In genomic region chr3:32402990-32403885, GRCm38 (mm10) we compare ENCODE assay signal across 12 mouse cellular contexts. TPM values are rescaled to one million over a fixed set of nuclear protein-coding genes. Genes with fewer than 3 reads are reported as not detected.
DNase-seq lines count a peak whose midpoint lies in the region; ATAC-seq and TF ChIP-seq lines count a peak whose summit lies in the region.
"Had no signal": no experiment of that assay in that cellular context is flagged by ENCODE, and none has a peak within 500 bp of the region (broad histone marks: within the 10 kb centered on the region; RNA-seq: fewer than 3 reads in every experiment).

No protein-coding gene starts in this region.

- DNase-seq in heart, adult 11 months = peak; percentile 89
- DNase-seq in heart, postnatal 36 days = no peak
- DNase-seq in liver, adult 2 months (ENCODE audit: extremely low read depth, low read depth, low spot score) = peak; percentile 69
- no peak for DNase-seq in liver
- no peak for DNase-seq in embryonic facial prominence, embryonic 14.5 days (ENCODE audit: low spot score)
- DNase-seq in skeletal muscle tissue, adult 2 months (ENCODE audit: low read depth, low spot score) = peak; percentile 36
- no peak for DNase-seq in left cerebral cortex, adult 18-20 months (ENCODE audit: low spot score in 2 of 2)
- DNase-seq: embryo, embryonic 11 days; lung, postnatal 10 days had no signal

- H3K4me2 ChIP-seq in embryonic facial prominence, embryonic 14.5 days (ENCODE audit: low read depth, low read length) = no peak overlapping the region
- H3K4me2 ChIP-seq: limb, embryonic 15.5 days had no signal

- 48% methylated on average over 7 of the region's 7 CpGs for WGBS in liver, adult 2 months
- WGBS in embryonic facial prominence, embryonic 14.5 days = 63% methylated on average over 7 of the region's 7 CpGs

- no peak for ATAC-seq in embryonic facial prominence, embryonic 14.5 days (ENCODE audit: low read depth)
- ATAC-seq: inflammation-experienced regulatory T-cells, adult 6 months had no signal

- H3K9me3 ChIP-seq in embryonic facial prominence, embryonic 14.5 days (ENCODE audit: control insufficient read depth, low read length) = no peaks in the 10 kb centered on the region
- H3K9me3 ChIP-seq: forebrain, embryonic 10.5 days; limb, embryonic 15.5 days had no signal

- H3K27ac ChIP-seq in liver, adult 2 months (replicated peaks; ENCODE audit: insufficient read depth, low read depth, low read length) = no peak overlapping the region
- H3K27ac ChIP-seq in embryonic facial prominence, embryonic 14.5 days (replicated peaks; ENCODE audit: low read depth, low read length) = 0 out of 2 replicates have a peak overlapping the region, but pooled peaks have one; percentile 28
- H3K27ac ChIP-seq: forebrain, embryonic 10.5 days; limb, embryonic 15.5 days had no signal

- TF ChIP-seq CTCF in liver, adult 2 months (IDR thresholded peaks at IDR 0.05; ENCODE audit: low read depth, low read length) = no peak

- peaks cover 23% of the 10 kb centered on the region for H3K4me1 ChIP-seq in liver, adult 2 months (ENCODE audit: control insufficient read depth, insufficient read depth, low read length)
- H3K4me1 ChIP-seq in embryonic facial prominence, embryonic 14.5 days (ENCODE audit: control insufficient read depth, insufficient read depth, low read length) = peaks cover 27% of the 10 kb centered on the region

- no peaks in the 10 kb centered on the region for H3K36me3 ChIP-seq in liver, adult 2 months (ENCODE audit: control insufficient read depth, insufficient read depth, low read length)
- no peaks in the 10 kb centered on the region for H3K36me3 ChIP-seq in embryonic facial prominence, embryonic 14.5 days (ENCODE audit: control insufficient read depth, insufficient read depth, low read length)
- H3K36me3 ChIP-seq: forebrain, embryonic 10.5 days; limb, embryonic 15.5 days had no signal

- intact Hi-C loops in heart, postnatal 36 days (cut with DNase I) = loop anchor here (5.0 kb wide), 1 partner anchor 34 kb away; no protein-coding TSS in a partner anchor

- H3K9ac ChIP-seq in liver, adult 2 months (ENCODE audit: low read depth, low read length) = no peak overlapping the region
- no peak overlapping the region for H3K9ac ChIP-seq in embryonic facial prominence, embryonic 14.5 days (ENCODE audit: low read depth, low read length)
- H3K9ac ChIP-seq: limb, embryonic 15.5 days had no signal

- H3K27me3 ChIP-seq in liver, adult 2 months (ENCODE audit: control insufficient read depth, insufficient read depth, low read length) = no peaks in the 10 kb centered on the region
- H3K27me3 ChIP-seq in embryonic facial prominence, embryonic 14.5 days (replicated peaks; ENCODE audit: control insufficient read depth, insufficient read depth, low read length) = no peaks in the 10 kb centered on the region
- H3K27me3 ChIP-seq: limb, embryonic 15.5 days had no signal

- H3K79me2 ChIP-seq in liver, adult 2 months (ENCODE audit: control insufficient read depth, insufficient read depth, low read length) = peaks cover 38% of the 10 kb centered on the region

- H3K4me3 ChIP-seq in liver, adult 2 months (ENCODE audit: insufficient read depth, low read depth, low read length) = no peak overlapping the region
- H3K4me3 ChIP-seq in embryonic facial prominence, embryonic 14.5 days (ENCODE audit: low read depth, low read length) = no peak overlapping the region
- H3K4me3 ChIP-seq: forebrain, embryonic 10.5 days; limb, embryonic 15.5 days had no signal

- TF ChIP-seq POLR2A in liver, adult 2 months (IDR thresholded peaks at IDR 0.05; ENCODE audit: extremely low read depth, insufficient read depth, low read length) = no peak

RNA-seq across cellular contexts. Expression of gene Pik3ca, which starts 5.8 kb away (rescaled TPM):
- total RNA-seq in heart, postnatal 36 days (2021) = 10 to 100 TPM; 48.4 to 52.2 TPM
- total RNA-seq in liver, adult 2 months (2014; rRNA removed) = 21.1 and 23.1 TPM in 2 replicates
- 2.4 and 2.8 TPM in 2 replicates for polyA plus RNA-seq in liver, adult 2 months (2012; rRNA removed)
- polyA plus RNA-seq in embryonic facial prominence, embryonic 14.5 days (2014; fragmentation: Nextera tagmentation; extraction: Ambion mirVana) = 13.8 and 15.5 TPM in 2 replicates
- 10 to 100 TPM; 62.0 to 71.2 TPM for total RNA-seq in left cerebral cortex, adult 18-20 months (2021)

RNA-seq across cellular contexts. Expression of gene Zmat3, which starts 37.4 kb away (rescaled TPM):
- 1 to 10 TPM; 6.1 to 6.4 TPM for total RNA-seq in heart, postnatal 36 days (2021)
- total RNA-seq in liver, adult 2 months (2014; rRNA removed) = 1.2 and 1.7 TPM in 2 replicates
- polyA plus RNA-seq in liver, adult 2 months (2012; rRNA removed) = 2.6 and 2.8 TPM in 2 replicates
- polyA plus RNA-seq in embryonic facial prominence, embryonic 14.5 days (2014; fragmentation: Nextera tagmentation; extraction: Ambion mirVana) = 6.2 and 7.1 TPM in 2 replicates
- 10 to 100 TPM; 76.3 to 78.7 TPM for total RNA-seq in left cerebral cortex, adult 18-20 months (2021)

Comparison
In these comparisons a context has a peak if more than half of its experiments do, and no peak if none do; other contexts are left out.
1. DNase-seq: peak in heart, adult 11 months (single experiment), liver, adult 2 months (single experiment) and skeletal muscle tissue, adult 2 months (single experiment); none in heart, postnatal 36 days (0 of 2), liver (single experiment), embryonic facial prominence, embryonic 14.5 days (single experiment) and left cerebral cortex, adult 18-20 months (0 of 2).
2. RNA of gene Zmat3, which starts 37.4 kb away (total RNA-seq): 76.3 to 78.7 TPM in left cerebral cortex, adult 18-20 months; 6.1 to 6.4 TPM in heart, postnatal 36 days and 1.2 to 1.7 TPM in liver, adult 2 months; every median in the first group is over 10 times any median in the second.